Mouse (Mus musculus): ENCODE measurements around the gene Tmco5b. TPM values are rescaled to one million over a fixed set of nuclear protein-coding genes. Genes with fewer than 3 reads are reported as not detected.

Tmco5b gene
- not detected in 4 replicates for total RNA-seq (2023; ENCODE audit: inconsistent age)

DNA sequence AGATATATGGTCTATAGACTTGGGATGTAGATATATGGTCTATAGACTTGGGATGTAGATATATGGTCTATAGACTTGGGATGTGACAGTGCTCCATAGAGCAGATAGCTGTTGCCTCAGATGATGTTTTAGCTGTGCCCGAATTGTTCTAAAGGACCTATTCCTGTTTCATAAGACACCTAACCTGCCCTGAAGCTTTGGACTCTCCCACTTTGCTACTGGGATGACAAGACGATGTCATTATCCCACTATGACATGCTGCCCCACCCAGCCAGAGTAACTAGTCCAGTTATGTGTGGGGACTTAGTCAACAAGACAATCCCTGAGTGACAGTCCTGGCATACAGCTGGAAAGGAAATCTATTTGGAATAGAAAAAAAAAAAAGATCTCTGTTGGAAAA, at the start of gene Tmco5b:
Tmco5b (plus strand) TSS at position 301 of the 400 bp plus-strand sequence.

Other genes with a start within 250 kb of the Tmco5b start
- gene Ryr3, start 68.6 kb upstream of the Tmco5b start, total RNA-seq (2023; ENCODE audit: inconsistent age) = not detected in 4 replicates
- 17.8 to 24.3 TPM (median 21.8 TPM) in 4 replicates for gene Fmn1, start 42.0 kb downstream of the Tmco5b start, total RNA-seq (2023; ENCODE audit: inconsistent age)

All from B cell, adult (primary cell).